Mouse (Mus musculus) olfactory bulb, adult 2 months (tissue): ENCODE data around the gene Zscan21.

Experiments used
- CTCF ChIP-seq: fragments of 200-500 bp; IDR thresholded peaks from 2 replicates; pipeline ENCODE4 v1.5.1; 2012; ENCODE audit warnings: low read depth, mild to moderate bottlenecking, low read length, moderate library complexity; ENCODE audit not compliant: insufficient read depth
- POLR2A ChIP-seq: fragments of 200-500 bp; IDR thresholded peaks from 2 replicates; pipeline ENCODE4 v1.6.1; 2012; ENCODE audit warnings: mild to moderate bottlenecking, low read depth, low read length, moderate library complexity; ENCODE audit not compliant: insufficient read depth

DNA sequence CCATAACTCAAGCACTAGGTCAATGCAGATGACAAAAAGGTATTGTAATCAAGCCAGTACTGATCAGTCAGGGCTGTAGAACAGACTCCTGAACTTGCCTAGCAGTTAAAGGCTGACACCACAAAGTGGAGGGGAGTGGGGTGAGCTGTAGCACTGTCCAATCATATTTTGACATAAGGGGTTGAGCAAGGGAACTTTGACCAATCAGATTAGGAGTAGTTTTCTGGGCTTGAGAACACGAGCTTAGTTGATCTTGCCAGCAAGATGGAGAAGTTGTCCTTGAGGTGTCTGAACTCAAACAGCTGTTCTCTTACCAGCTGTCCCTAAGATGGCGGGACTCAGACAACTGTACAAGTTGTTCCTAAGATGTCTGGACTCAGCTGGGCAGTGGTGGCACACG, 56.5 kb downstream of the Zscan21 start:
- TF ChIP-seq CTCF = no peak
- no peak for TF ChIP-seq POLR2A
